Mouse (Mus musculus) MEL (cell line): ENCODE measurements at regions not wholly inside any gene's neighbourhood (a gene's known extent, or its start where the extent isn't known, plus 50 kb on each side); places are given as distances from the start of the nearest gene placed in this dataset.

ENCODE experiments used
- BHLHE40 ChIP-seq: IDR thresholded peaks from 2 replicates; pipeline ENCODE4 v1.6.1; 2012; ENCODE audit warnings: low read depth, mild to moderate bottlenecking, inconsistent platforms, low read length, improper control_type of control experiment, borderline replicate concordance
- CTCF ChIP-seq, 3 experiments: IDR thresholded peaks in 2 of 3; conservative IDR thresholded peaks in 1 of 3; 2 replicates each; pipeline ENCODE4 v1.5.1; 2011 to 2012; ENCODE audit warnings: low read length in 3 of 3, low read depth in 2 of 3, mild to moderate bottlenecking in 2 of 3, improper control_type of control experiment in 1 of 3, inconsistent platforms in 1 of 3, mixed read lengths in 1 of 3, moderate library complexity in 1 of 3; ENCODE audit not compliant: control insufficient read depth in 1 of 3, insufficient read depth in 1 of 3, poor library complexity in 1 of 3, severe bottlenecking in 1 of 3
- E2F4 ChIP-seq: IDR thresholded peaks from 2 replicates; pipeline ENCODE4 v1.6.1; 2011; ENCODE audit warnings: low read depth, low read length, improper control_type of control experiment, borderline replicate concordance
- EP300 ChIP-seq, 2 experiments: IDR thresholded peaks; 2 replicates each; pipeline ENCODE4 v1.6.1; 2011; ENCODE audit warnings: improper control_type of control experiment in 2 of 2, low read length in 2 of 2, low read depth in 1 of 2, mild to moderate bottlenecking in 1 of 2
- NELFE ChIP-seq: IDR thresholded peaks from 2 replicates; pipeline ENCODE4 v1.6.1; 2011; ENCODE audit warnings: low read depth, low read length, improper control_type of control experiment
- POLR2A ChIP-seq, 2 experiments: IDR thresholded peaks; 2 replicates each; pipeline ENCODE4 v1.6.1; 2011 to 2012; ENCODE audit warnings: low read length in 2 of 2, mild to moderate bottlenecking in 2 of 2, control low read depth in 1 of 2, improper control_type of control experiment in 1 of 2, low read depth in 1 of 2, moderate library complexity in 1 of 2; ENCODE audit not compliant: control insufficient read depth in 1 of 2, insufficient read depth in 1 of 2, poor library complexity in 1 of 2
- POLR2AphosphoS2 ChIP-seq: IDR thresholded peaks from 2 replicates; pipeline ENCODE4 v1.6.1; 2011; ENCODE audit warnings: low read length, improper control_type of control experiment
- POLR2AphosphoS5 ChIP-seq: IDR thresholded peaks from 2 replicates; pipeline ENCODE4 v1.6.1; 2012; ENCODE audit warnings: low read depth, borderline replicate concordance, mild to moderate bottlenecking, inconsistent platforms, low read length, moderate library complexity, mixed read lengths
- USF1 ChIP-seq: IDR thresholded peaks from 2 replicates; pipeline ENCODE4 v1.6.1; 2014; ENCODE audit warnings: low read depth, mild to moderate bottlenecking, inconsistent platforms, low read length, improper control_type of control experiment, moderate library complexity

GRCm38 (mm10) chr12:95547301-95547700 is 144.7 kb upstream of the Flrt2 start:
- TF ChIP-seq POLR2A (IDR thresholded peaks at IDR 0.05; ENCODE audit: control insufficient read depth in 1 of 2, insufficient read depth in 1 of 2, low read depth in 1 of 2, low read length in 2 of 2, poor library complexity in 1 of 2) (no peak), BHLHE40 (no peak), E2F4 (no peak), NELFE (no peak), USF1 (no peak), POLR2AphosphoS2 (no peak), EP300 (IDR thresholded peaks at IDR 0.05; ENCODE audit: low read depth in 1 of 2, low read length in 2 of 2) (no peak), CTCF (IDR thresholded peaks at IDR 0.05 in 2 of 3, conservative IDR thresholded peaks at IDR 0.05 in 1 of 3; ENCODE audit: control insufficient read depth in 1 of 3, insufficient read depth in 1 of 3, low read depth in 2 of 3, low read length in 3 of 3, poor library complexity in 1 of 3, severe bottlenecking in 1 of 3) (no peak), POLR2AphosphoS5 (no peak)
